23 mouse cellular contexts compared by ENCODE assay signal in the genomic region with DNA sequence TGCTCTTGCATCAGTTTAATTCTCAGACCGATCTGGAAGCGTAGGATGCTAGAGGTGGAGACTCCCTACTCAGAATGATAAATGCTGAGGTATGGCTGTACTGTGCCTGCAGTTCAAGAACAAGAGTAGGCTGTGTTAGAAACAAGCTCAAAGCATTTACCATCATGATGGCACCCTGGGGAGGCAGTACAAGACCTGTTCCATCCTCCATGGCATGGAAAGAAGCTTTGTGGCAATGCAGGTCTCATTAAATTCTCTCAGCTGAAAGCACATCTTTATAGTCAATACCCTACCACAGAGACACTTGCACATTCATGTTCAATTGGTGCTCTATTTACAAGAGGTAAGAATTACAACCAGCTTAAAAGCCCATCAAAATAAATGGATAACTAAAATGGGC.
"Had no signal": no experiment of that assay in that cellular context is flagged by ENCODE, and none has a peak within 500 bp of the region (broad histone marks: within the 10 kb centered on the region; RNA-seq: fewer than 3 reads in every experiment).

No protein-coding gene starts in this region.

- H3K9ac ChIP-seq: kidney, embryonic 15.5 days; limb, embryonic 13.5 days; liver, embryonic 12.5 days; liver, embryonic 15.5 days; lung, embryonic 15.5 days; neural tube, embryonic 13.5 days; stomach, embryonic 15.5 days had no signal

- H3K4me3 ChIP-seq: kidney, embryonic 15.5 days; left cerebral cortex, adult 2 months; limb, embryonic 13.5 days; liver, embryonic 12.5 days; liver, embryonic 15.5 days; lung, embryonic 15.5 days; myocyte; neural tube, embryonic 13.5 days; stomach, embryonic 15.5 days had no signal

- H3K9me3 ChIP-seq: kidney, embryonic 15.5 days; limb, embryonic 13.5 days; liver, embryonic 12.5 days; liver, embryonic 15.5 days; lung, embryonic 15.5 days; neural tube, embryonic 13.5 days; stomach, embryonic 15.5 days had no signal

- H3K4me1 ChIP-seq: kidney, embryonic 15.5 days; limb, embryonic 13.5 days; liver, embryonic 12.5 days; liver, embryonic 15.5 days; lung, embryonic 15.5 days; neural tube, embryonic 13.5 days; stomach, embryonic 15.5 days had no signal

- H3K27ac ChIP-seq: kidney, embryonic 15.5 days; left cerebral cortex, adult 2 months; limb, embryonic 13.5 days; liver, embryonic 12.5 days; liver, embryonic 15.5 days; lung, embryonic 15.5 days; neural tube, embryonic 13.5 days; stomach, embryonic 15.5 days had no signal

- H3K4me2 ChIP-seq: kidney, embryonic 15.5 days; limb, embryonic 13.5 days; liver, embryonic 12.5 days; liver, embryonic 15.5 days; lung, embryonic 15.5 days; midbrain, embryonic 11.5 days; neural tube, embryonic 13.5 days; stomach, embryonic 15.5 days had no signal

- DNase-seq: kidney, adult 2 months; kidney, postnatal 10 days; kidney, postnatal 36 days; layer of hippocampus, postnatal 36 days; liver; lung, adult 18-20 months; lung, postnatal 10 days; lung, postnatal 4 days; midbrain, embryonic 14.5 days; right cerebral cortex, adult 18-20 months; right cerebral cortex, postnatal 14 days; right cerebral cortex, postnatal 4 days; thymus, postnatal 25 days had no signal

- H3K36me3 ChIP-seq: kidney, embryonic 15.5 days; limb, embryonic 13.5 days; liver, embryonic 12.5 days; liver, embryonic 15.5 days; lung, embryonic 15.5 days; neural tube, embryonic 13.5 days; stomach, embryonic 15.5 days had no signal

- ATAC-seq: liver, embryonic 12.5 days had no signal

- H3K27me3 ChIP-seq: kidney, embryonic 15.5 days; limb, embryonic 13.5 days; liver, embryonic 12.5 days; liver, embryonic 15.5 days; lung, embryonic 15.5 days; neural tube, embryonic 13.5 days; stomach, embryonic 15.5 days had no signal
